Mouse (Mus musculus) limb, embryonic 14.5 days (tissue): ENCODE data around the gene Rtn3. TPM values are rescaled to one million over a fixed set of nuclear protein-coding genes. Genes with fewer than 3 reads are reported as not detected.

ENCODE experiments used
- ATAC-seq: fragments of 200-750 bp; cut with Nextera tagmentation; 2 replicates; pipeline ENCODE4 v1.8.0; 2017; ENCODE audit warnings: low read depth, moderate number of reproducible peaks, moderate TSS enrichment; ENCODE audit not compliant: low FRiP score
- DNase-seq: peaks from one replicate; pipeline ENCODE4 v3.0.0-alpha.2; 2015; ENCODE audit warnings: low spot score
- H3K27ac ChIP-seq: fragments of 300-500 bp; sonication (generic); replicated peaks from 2 replicates; pipeline ENCODE4 v1.5.1; 2014; ENCODE audit warnings: low read depth, mild to moderate bottlenecking, low read length, moderate library complexity, mixed read lengths
- H3K27me3 ChIP-seq: fragments of 300-500 bp; sonication (generic); 2 replicates; pipeline ENCODE4 v1.6.1; 2014; ENCODE audit warnings: low read length, mixed read lengths; ENCODE audit not compliant: control insufficient read depth, insufficient read depth
- H3K36me3 ChIP-seq: fragments of 300-500 bp; sonication (generic); 2 replicates; pipeline ENCODE4 v1.6.1; 2014; ENCODE audit warnings: mild to moderate bottlenecking, low read length, moderate library complexity, mixed read lengths; ENCODE audit not compliant: control insufficient read depth, insufficient read depth
- H3K4me1 ChIP-seq: fragments of 300-500 bp; sonication (generic); 2 replicates; pipeline ENCODE4 v1.6.1; 2014; ENCODE audit warnings: antibody characterized with exemption, low read length, mixed read lengths; ENCODE audit not compliant: control insufficient read depth, insufficient read depth
- H3K4me2 ChIP-seq: fragments of 300-500 bp; sonication (generic); replicated peaks from 2 replicates; pipeline ENCODE4 v1.6.1; 2014; ENCODE audit warnings: low read depth, mild to moderate bottlenecking, low read length, moderate library complexity; ENCODE audit not compliant: severe bottlenecking
- H3K4me3 ChIP-seq: fragments of 300-500 bp; sonication (generic); replicated peaks from 2 replicates; pipeline ENCODE4 v1.5.1; 2014; ENCODE audit warnings: low read length
- H3K9ac ChIP-seq: fragments of 300-500 bp; sonication (generic); 2 replicates; pipeline ENCODE4 v1.6.1; 2014; ENCODE audit warnings: mild to moderate bottlenecking, low read depth, low read length, moderate library complexity; ENCODE audit not compliant: severe bottlenecking
- H3K9me3 ChIP-seq: fragments of 300-500 bp; sonication (generic); 2 replicates; pipeline ENCODE4 v1.6.1; 2016; ENCODE audit warnings: low read length; ENCODE audit not compliant: control insufficient read depth
- POLR2A ChIP-seq: fragments of 200-500 bp; IDR thresholded peaks from 2 replicates; pipeline ENCODE4 v1.8.0; 2012; ENCODE audit warnings: inconsistent platforms, mild to moderate bottlenecking, moderate library complexity, borderline replicate concordance; ENCODE audit not compliant: insufficient read depth, insufficient read length; ENCODE audit errors: extremely low read depth
- WGBS: fragments of 180-500 bp; shearing (Covaris S2); extraction: QIAGEN DNeasy Blood & Tissue Kit; methylation state at CpG from one replicate; pipeline ENCODE4 v1.1.7; 2014; 5-methylcytosine and 5-hydroxymethylcytosine counted together
- polyA plus RNA-seq, 2 experiments: library from polyadenylated mRNA; depleted of rRNA in 1 of 2; stranded (reverse) in 1 of 2; unstranded in 1 of 2; fragments of >200 nt; fragmentation: Nextera tagmentation in 1 of 2; extraction: Ambion mirVana in 1 of 2; gene quantifications; 2 replicates each; pipeline versions ENCODE4 v1.2.1 to v1.2.3; 2012 to 2014

Gene Rtn3
- polyA plus RNA-seq, 2 experiments, result 107 to 112 TPM

DNA sequence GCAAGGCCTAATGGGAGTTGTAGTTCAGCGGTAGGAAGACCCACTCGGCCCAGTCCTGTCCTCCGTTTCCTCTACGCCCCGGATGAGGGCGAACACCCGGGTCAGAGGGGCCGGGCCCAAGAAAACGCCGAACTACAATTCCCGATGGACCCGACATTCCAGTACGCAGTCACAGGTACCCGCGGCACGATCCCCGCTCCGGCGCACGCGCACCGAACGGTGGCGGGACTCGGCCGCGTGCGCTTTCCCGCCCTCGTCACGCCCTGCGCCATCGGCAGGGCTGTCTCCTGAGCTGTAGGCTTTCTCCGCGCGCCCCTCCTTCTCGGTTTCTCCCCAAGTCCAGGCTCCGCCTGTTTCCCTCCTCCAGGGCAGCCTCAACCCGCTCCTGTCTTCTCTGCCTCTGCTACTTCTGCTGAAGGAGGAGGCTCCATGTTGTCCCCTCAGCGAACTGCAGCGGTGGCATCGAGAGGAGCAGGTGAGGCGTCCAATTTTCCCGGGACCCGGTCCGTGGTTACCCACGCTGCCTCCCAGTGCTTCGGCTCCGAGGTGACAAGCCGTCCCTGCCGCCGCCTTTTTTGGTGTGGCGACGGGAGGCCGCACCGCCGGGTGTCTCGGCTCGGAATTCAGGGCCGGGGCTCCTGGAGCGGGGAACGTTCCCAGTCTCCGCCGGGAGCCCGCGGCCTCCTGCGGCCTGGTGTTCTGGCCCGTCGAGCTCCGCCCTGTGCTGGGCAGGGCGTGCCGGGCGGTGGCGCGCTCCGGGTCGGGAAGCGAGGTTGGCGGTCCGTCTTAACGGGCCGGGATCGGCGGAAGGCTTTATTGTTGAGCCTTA lies 11.3 kb upstream of the Rtn3 start:
- Histone ChIP-seq H3K4me1 (no peaks in the 10 kb centered on the region), H3K9me3 (no peaks in the 10 kb centered on the region), H3K9ac (peak overlapping the region; percentile 84), H3K27ac (peak overlapping the region; percentile 95), H3K4me3 (peak overlapping the region; percentile 67), H3K36me3 (no peaks in the 10 kb centered on the region), H3K4me2 (peak overlapping the region; percentile 65), H3K27me3 (no peaks in the 10 kb centered on the region)
- WGBS, result under 1% methylated on average over 80 of the region's 84 CpGs
- DNase-seq (peak; percentile 97), ATAC-seq (peak; percentile 94)
- peak; percentile 65; the same call in 1 of the 2 replicates for TF ChIP-seq POLR2A

- H3K4me3 ChIP-seq, result peak within 1 kb of the TSS; percentile 67
- peak within 1 kb of the TSS; percentile 95 for H3K27ac ChIP-seq
- no peak for ATAC-seq
- no peaks in the 10 kb centered on the region for H3K9me3 ChIP-seq
- no peaks in the 10 kb centered on the region for H3K27me3 ChIP-seq
- H3K4me1 ChIP-seq, result no peaks in the 10 kb centered on the region
- TF ChIP-seq POLR2A, result no peak
- peak within 1 kb of the TSS; percentile 84 for H3K9ac ChIP-seq
- DNase-seq, result no peak
- H3K4me2 ChIP-seq, result peak within 1 kb of the TSS; percentile 65
- WGBS, result 30% methylated on average over 31 of the region's 31 CpGs
- H3K36me3 ChIP-seq, result no peaks in the 10 kb centered on the region
Observed at GRCm38 (mm10) chr19:7493352-7494186, 10.5 kb upstream of the Rtn3 start, which contains the start of gene Atl3. TSS of gene Atl3 (plus strand) at chr19:7494040.

DNA sequence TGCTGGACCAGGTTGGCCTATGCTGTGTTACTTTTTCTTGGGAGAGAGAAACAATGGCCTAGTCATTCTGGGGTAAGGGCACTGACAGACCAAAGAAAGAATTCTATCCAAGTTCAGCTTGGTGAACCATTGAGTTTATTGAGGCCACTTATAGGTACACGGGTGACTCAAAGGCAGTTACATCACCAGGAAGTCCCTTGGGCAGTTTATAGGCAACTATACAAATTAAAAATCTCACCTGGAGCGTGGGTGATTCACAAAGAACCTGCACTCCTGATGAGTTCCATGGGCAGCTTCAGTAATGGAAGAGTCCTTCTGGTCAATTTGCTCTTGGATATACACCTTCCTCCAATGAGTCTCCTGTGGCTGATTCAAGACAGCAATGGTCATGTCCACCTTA lies 9.6 kb upstream of the Rtn3 start:
- Histone ChIP-seq H3K27ac (no peak overlapping the region), H3K27me3 (no peaks in the 10 kb centered on the region), H3K4me2 (no peak overlapping the region), H3K9ac (no peak overlapping the region), H3K36me3 (no peaks in the 10 kb centered on the region), H3K4me3 (no peak overlapping the region), H3K4me1 (no peaks in the 10 kb centered on the region), H3K9me3 (no peaks in the 10 kb centered on the region)
- no peak for DNase-seq
- 91% methylated on average over 2 of the region's 2 CpGs for WGBS
- ATAC-seq, result no peak
- TF ChIP-seq POLR2A, result no peak

- Histone ChIP-seq H3K4me2 (no peak overlapping the region), H3K27ac (no peak overlapping the region), H3K9ac (no peak overlapping the region), H3K4me3 (no peak overlapping the region), H3K27me3 (no peaks in the 10 kb centered on the region), H3K4me1 (no peaks in the 10 kb centered on the region), H3K36me3 (no peaks in the 10 kb centered on the region), H3K9me3 (no peaks in the 10 kb centered on the region)
- ATAC-seq (no peak), DNase-seq (no peak)
- 75% methylated on average over 6 of the region's 6 CpGs for WGBS
- no peak for TF ChIP-seq POLR2A
Observed at GRCm38 (mm10) chr19:7491960-7492359, 8.9 kb upstream of the Rtn3 start.

- no peaks in the 10 kb centered on the region for H3K4me1 ChIP-seq
- no peak overlapping the region for H3K9ac ChIP-seq
- no peaks in the 10 kb centered on the region for H3K9me3 ChIP-seq
- no peak overlapping the region for H3K4me3 ChIP-seq
- H3K36me3 ChIP-seq, result no peaks in the 10 kb centered on the region
- no peak overlapping the region for H3K4me2 ChIP-seq
- no peak overlapping the region for H3K27ac ChIP-seq
- no peaks in the 10 kb centered on the region for H3K27me3 ChIP-seq
- WGBS, result 85% methylated on average over 8 of the region's 8 CpGs
- no peak for DNase-seq
- no peak for ATAC-seq
- TF ChIP-seq POLR2A, result no peak
Observed at GRCm38 (mm10) chr19:7487680-7488079, 4.6 kb upstream of the Rtn3 start.
